In the genomic region with DNA sequence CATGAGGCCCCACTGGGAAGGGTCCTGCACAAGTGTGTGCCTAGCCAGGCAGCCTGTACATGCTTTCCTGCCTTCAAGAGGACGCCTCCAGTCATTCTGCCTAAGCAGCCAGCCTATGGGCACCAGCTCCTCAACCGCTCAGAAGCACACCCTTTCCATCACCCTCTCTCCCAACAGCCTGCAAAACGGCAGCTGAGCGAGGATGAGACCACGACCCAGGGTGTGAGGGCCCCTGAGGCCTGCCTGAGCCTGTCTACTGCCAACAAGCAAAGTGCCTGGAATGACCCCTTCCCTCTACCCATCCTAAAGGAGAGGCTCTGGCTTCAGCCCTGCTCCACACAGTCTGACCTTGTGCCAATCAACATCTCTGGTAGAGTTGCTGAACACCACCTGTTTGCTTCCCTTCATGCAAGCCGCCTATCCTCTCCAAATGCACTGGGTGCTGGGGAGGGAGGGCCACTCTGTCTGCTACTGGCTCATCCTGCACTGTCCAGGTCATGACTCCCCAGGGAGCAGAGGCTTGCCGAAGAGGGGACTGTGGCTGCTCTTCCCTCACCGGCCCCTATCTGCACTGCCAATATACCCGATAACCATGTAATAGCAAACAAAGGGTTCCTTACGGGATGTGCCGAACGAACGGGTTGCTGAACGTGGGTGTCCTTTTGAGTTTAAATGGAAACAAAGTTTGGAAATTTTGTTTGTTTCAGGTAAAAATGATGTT, we compare ENCODE assay signal across 16 mouse cellular contexts.
"Had no signal": no experiment of that assay in that cellular context is flagged by ENCODE, and none has a peak within 500 bp of the region (broad histone marks: within the 10 kb centered on the region; RNA-seq: fewer than 3 reads in every experiment).

No protein-coding gene starts in this region.

- H3K27me3 ChIP-seq: neural tube, embryonic 13.5 days; stomach, embryonic 15.5 days had no signal

- H3K4me3 ChIP-seq: layer of hippocampus, adult 2 months; liver, embryonic 13.5 days; myocyte; neural tube, embryonic 13.5 days; stomach, embryonic 15.5 days had no signal

- H3K4me2 ChIP-seq: liver, embryonic 13.5 days; lung, embryonic 14.5 days; neural tube, embryonic 13.5 days; stomach, embryonic 15.5 days had no signal

- ATAC-seq: lung, postnatal 0 days; midbrain, embryonic 16.5 days had no signal

- H3K4me1 ChIP-seq: liver, embryonic 13.5 days; stomach, embryonic 15.5 days had no signal

- H3K27ac ChIP-seq: layer of hippocampus, adult 2 months; liver, embryonic 13.5 days; macrophage; neural tube, embryonic 13.5 days; stomach, embryonic 15.5 days had no signal

- H3K9me3 ChIP-seq: liver, embryonic 13.5 days; neural tube, embryonic 13.5 days; stomach, embryonic 15.5 days had no signal

- DNase-seq: kidney, adult 2 months; kidney, postnatal 25 days; layer of hippocampus, adult 9-11 months; liver, embryonic 13.5 days; lung, embryonic 14.5 days; retina, postnatal 1 day; right cerebral cortex, postnatal 25 days; spleen, adult 18-20 months; thymus, postnatal 25 days had no signal

- H3K36me3 ChIP-seq: liver, embryonic 13.5 days; neural tube, embryonic 13.5 days; stomach, embryonic 15.5 days had no signal

- H3K9ac ChIP-seq: liver, embryonic 13.5 days; lung, embryonic 14.5 days; neural tube, embryonic 13.5 days; stomach, embryonic 15.5 days had no signal
